Mouse (Mus musculus) cortical plate, adult 2 months (tissue): ENCODE results near the gene Trmu.

Experiments used
- CTCF ChIP-seq: fragments of 200-500 bp; IDR thresholded peaks from 2 replicates; pipeline ENCODE4 v1.5.1; 2011; ENCODE audit warnings: mild to moderate bottlenecking, control low read depth, low read length; ENCODE audit not compliant: insufficient read depth; ENCODE audit errors: extremely low read depth
- POLR2A ChIP-seq: fragments of 200-500 bp; IDR thresholded peaks from 2 replicates; pipeline ENCODE4 v1.6.1; 2011; ENCODE audit warnings: mild to moderate bottlenecking, low read length, control low read depth; ENCODE audit not compliant: insufficient read depth; ENCODE audit errors: extremely low read depth

GRCm38 (mm10) chr15:85831954-85832590 is 47.0 kb upstream of the Trmu start, which contains the start of gene Ttc38:
- peak; percentile 83 for TF ChIP-seq POLR2A
- no peak for TF ChIP-seq CTCF
